Mouse (Mus musculus) liver, embryonic 14.5 days (tissue): ENCODE data around the gene Gm20458. TPM values are rescaled to one million over a fixed set of nuclear protein-coding genes. Genes with fewer than 3 reads are reported as not detected.

ENCODE experiments used
- ATAC-seq: fragments of 200-750 bp; cut with Nextera tagmentation; 2 replicates; pipeline ENCODE4 v1.8.0; 2017; ENCODE audit warnings: moderate number of reproducible peaks, mild to moderate bottlenecking, moderate library complexity; ENCODE audit not compliant: insufficient read depth
- DNase-seq, 3 experiments: peaks; one replicate each; pipeline ENCODE4 v3.0.0-alpha.2; 2012 to 2013; ENCODE audit warnings: low read depth in 3 of 3, low spot score in 3 of 3
- H3K27ac ChIP-seq: fragments of 300-500 bp; sonication (generic); 2 replicates; pipeline ENCODE4 v1.5.1; 2014; ENCODE audit warnings: moderate library complexity, mild to moderate bottlenecking, control low read depth, inconsistent platforms
- H3K27me3 ChIP-seq: fragments of 300-500 bp; sonication (generic); 2 replicates; pipeline ENCODE4 v1.6.1; 2014; ENCODE audit warnings: mild to moderate bottlenecking, low read length, moderate library complexity; ENCODE audit not compliant: control insufficient read depth, insufficient read depth
- H3K36me3 ChIP-seq: fragments of 300-500 bp; sonication (generic); replicated peaks from 2 replicates; pipeline ENCODE4 v1.6.1; 2014; ENCODE audit warnings: low read depth; ENCODE audit not compliant: control insufficient read depth, insufficient read depth
- H3K4me1 ChIP-seq, 2 experiments: fragments of 200-500 bp in 1 of 2; fragments of 300-500 bp in 1 of 2; sonication (generic) in 1 of 2; replicated peaks; 2 replicates each; pipeline ENCODE4 v1.6.1; 2012 to 2014; ENCODE audit warnings: antibody characterized with exemption in 1 of 2, inconsistent platforms in 1 of 2, low read length in 1 of 2; ENCODE audit not compliant: control insufficient read depth in 2 of 2, insufficient read depth in 2 of 2
- H3K4me2 ChIP-seq: fragments of 300-500 bp; sonication (generic); 2 replicates; pipeline ENCODE4 v1.6.1; 2014; ENCODE audit warnings: low read depth, mild to moderate bottlenecking, control low read depth, moderate library complexity
- H3K4me3 ChIP-seq, 2 experiments: fragments of 200-500 bp in 1 of 2; fragments of 300-500 bp in 1 of 2; sonication (generic) in 1 of 2; 2 replicates each; pipeline ENCODE4 v1.5.1; 2012 to 2014; ENCODE audit warnings: low read depth in 2 of 2, low read length in 2 of 2, mild to moderate bottlenecking in 2 of 2, control low read depth in 1 of 2, inconsistent platforms in 1 of 2, moderate library complexity in 1 of 2; ENCODE audit not compliant: insufficient read depth in 1 of 2
- H3K9ac ChIP-seq: fragments of 300-500 bp; sonication (generic); replicated peaks from 2 replicates; pipeline ENCODE4 v1.6.1; 2014; ENCODE audit warnings: mild to moderate bottlenecking, control low read depth, moderate library complexity
- H3K9me3 ChIP-seq: fragments of 300-500 bp; sonication (generic); 2 replicates; pipeline ENCODE4 v1.6.1; 2016; ENCODE audit warnings: low read length, mixed read lengths; ENCODE audit not compliant: control insufficient read depth
- CTCF ChIP-seq: IDR thresholded peaks from 2 replicates; pipeline ENCODE4 v1.5.1; 2016; ENCODE audit warnings: antibody characterized with exemption, low read depth, control low read depth
- EP300 ChIP-seq: IDR thresholded peaks from 2 replicates; pipeline ENCODE4 v1.6.1; 2016; ENCODE audit warnings: antibody characterized with exemption, low read depth
- WGBS: fragments of 180-500 bp; shearing (Covaris S2); extraction: QIAGEN DNeasy Blood & Tissue Kit; methylation state at CpG from one replicate; pipeline ENCODE4 v1.1.7; 2014; ENCODE audit not compliant: insufficient replicate concordance; 5-methylcytosine and 5-hydroxymethylcytosine counted together
- polyA plus RNA-seq, 2 experiments: library from polyadenylated mRNA; depleted of rRNA in 1 of 2; stranded (reverse) in 1 of 2; unstranded in 1 of 2; fragments of >200 nt; fragmentation: Nextera tagmentation in 1 of 2; extraction: Ambion mirVana in 1 of 2; gene quantifications; 2 replicates each; pipeline versions ENCODE4 v1.2.1 to v1.2.3; 2012 to 2014

The Gm20458 gene
- polyA plus RNA-seq, 2 experiments: 0.13 to 1.9 TPM

GRCm38 (mm10) chr2:164429881-164430615, 30.7 kb upstream of the Gm20458 start:
- ATAC-seq (no peak), DNase-seq (no peak)
- no peak overlapping the region for H3K4me3 ChIP-seq
- H3K9me3 ChIP-seq: no peaks in the 10 kb centered on the region
- H3K27me3 ChIP-seq: no peaks in the 10 kb centered on the region
- no peak overlapping the region for H3K9ac ChIP-seq
- H3K4me1 ChIP-seq: peaks cover 0 to 12% of the 10 kb centered on the region in 2 experiments; a peak in 2 of 4 replicates
- no peak for TF ChIP-seq EP300
- TF ChIP-seq CTCF: no peak
- H3K4me2 ChIP-seq: no peak overlapping the region
- H3K36me3 ChIP-seq: no peaks in the 10 kb centered on the region
- 34% methylated on average over 15 of the region's 15 CpGs for WGBS
- no peak overlapping the region for H3K27ac ChIP-seq

- Histone ChIP-seq H3K4me2 (peak overlapping the region; percentile 18; the same call in 1 of the 2 replicates), H3K4me3 (no peak overlapping the region), H3K4me1 (peaks cover 0 to 12% of the 10 kb centered on the region in 2 experiments; a peak in 2 of 4 replicates), H3K9ac (no peak overlapping the region), H3K27ac (no peak overlapping the region), H3K36me3 (no peaks in the 10 kb centered on the region), H3K9me3 (no peaks in the 10 kb centered on the region), H3K27me3 (no peaks in the 10 kb centered on the region)
- no peak for DNase-seq
- ATAC-seq: no peak
- TF ChIP-seq EP300: no peak
- peak; percentile 20; the same call in 1 of the 2 replicates for TF ChIP-seq CTCF
- WGBS: 13% methylated on average over 7 of the region's 7 CpGs
Observed at GRCm38 (mm10) chr2:164430697-164431096, 30.1 kb upstream of the Gm20458 start.

- 53% methylated on average over 9 of the region's 9 CpGs for WGBS
- no peaks in the 10 kb centered on the region for H3K9me3 ChIP-seq
- H3K4me3 ChIP-seq: no peak overlapping the region
Observed at GRCm38 (mm10) chr2:164431676-164432465, 28.9 kb upstream of the Gm20458 start.

GRCm38 (mm10) chr2:164432541-164433191, 28.1 kb upstream of the Gm20458 start:
- no peak for TF ChIP-seq CTCF
- TF ChIP-seq EP300: no peak
- 16% methylated on average over 22 of the region's 22 CpGs for whole genome bisulfite sequencing
- no peak overlapping the region for H3K9ac ChIP-seq
- no peak overlapping the region for H3K4me3 ChIP-seq
- DNase-seq (no peak), ATAC-seq (no peak)
- H3K27me3 ChIP-seq: no peaks in the 10 kb centered on the region
- peak overlapping the region; percentile 31; the same call in 1 of the 2 replicates for H3K27ac ChIP-seq
- no peaks in the 10 kb centered on the region for H3K36me3 ChIP-seq
- no peaks in the 10 kb centered on the region for H3K9me3 ChIP-seq
- H3K4me2 ChIP-seq: peak overlapping the region; percentile 35
- H3K4me1 ChIP-seq: peaks cover 0 to 14% of the 10 kb centered on the region in 2 experiments; a peak in 2 of 4 replicates

More at GRCm38 (mm10) chr2:164431676-164432465, 28.9 kb upstream of the Gm20458 start:
- ATAC-seq (no peak), DNase-seq (no peak)
- TF ChIP-seq EP300: no peak
- Histone ChIP-seq H3K27ac (no peak overlapping the region), H3K36me3 (no peaks in the 10 kb centered on the region), H3K27me3 (no peaks in the 10 kb centered on the region), H3K9ac (no peak overlapping the region), H3K4me2 (peak overlapping the region; percentile 35), H3K4me1 (peaks cover 0 to 14% of the 10 kb centered on the region in 2 experiments; a peak in 2 of 4 replicates)
